Mouse (Mus musculus) cerebellum, adult 11 months (tissue): ENCODE measurements at regions not wholly inside any gene's neighbourhood (a gene's known extent, or its start where the extent isn't known, plus 50 kb on each side); places are given as distances from the start of the nearest gene placed in this dataset.
A peak's percentile ranks its signal among the peaks of the same experiment; 100 is the strongest.

ENCODE experiments used
- DNase-seq: peaks from one replicate; pipeline ENCODE4 v3.0.0; 2022

- DNase-seq = no peak
These were observed 63.2 kb upstream of the Bmp6 start for GRCm38 (mm10) chr13:38281712-38282111.

- DNase-seq = no peak
These were observed 56.9 kb upstream of the Bmp6 start for GRCm38 (mm10) chr13:38287960-38288359.

- no peak for DNase-seq
These were observed 56.1 kb upstream of the Bmp6 start for GRCm38 (mm10) chr13:38288572-38289440.

GRCm38 (mm10) chr13:38290287-38290941 is 54.5 kb upstream of the Bmp6 start:
- peak; percentile 0 for DNase-seq

GRCm38 (mm10) chr13:38291487-38291886 is 53.4 kb upstream of the Bmp6 start:
- no peak for DNase-seq
